Mouse (Mus musculus) layer of hippocampus, postnatal 14 days (tissue): Measurements from ENCODE around the gene Mpped1. TPM values are rescaled to one million over a fixed set of nuclear protein-coding genes. Genes with fewer than 3 reads are reported as not detected.
A peak's percentile ranks its signal among the peaks of the same experiment; 100 is the strongest.

Experiments
- DNase-seq, 2 experiments: peaks; one replicate each; pipeline ENCODE4 v3.0.0; 2021 to 2022; ENCODE audit warnings: low spot score in 2 of 2, mixed read lengths in 1 of 2
- total RNA-seq, 2 experiments: library from RNA; stranded (reverse); gene quantifications; 2 replicates each; pipeline ENCODE4 v1.2.3; 2021

The Mpped1 gene
- total RNA-seq, 2 experiments from 2014 or later: 127 to 142 TPM

- DNase-seq: no peak
Measured at GRCm38 (mm10) chr15:83877898-83878297, 98.6 kb downstream of the Mpped1 start.

GRCm38 (mm10) chr15:83879845-83880244 lies 100.6 kb downstream of the Mpped1 start:
- DNase-seq: no peak

- no peak for DNase-seq
Measured at GRCm38 (mm10) chr15:83883821-83884220, 104.6 kb downstream of the Mpped1 start.

GRCm38 (mm10) chr15:83884291-83884690 lies 105.0 kb downstream of the Mpped1 start:
- DNase-seq: peak; percentile 32 to 56

GRCm38 (mm10) chr15:83892871-83893270 lies 113.6 kb downstream of the Mpped1 start:
- no peak for DNase-seq

GRCm38 (mm10) chr15:83894261-83894660 lies 115.0 kb downstream of the Mpped1 start:
- no peak for DNase-seq

GRCm38 (mm10) chr15:83896011-83896410 lies 116.7 kb downstream of the Mpped1 start:
- DNase-seq: no peak

GRCm38 (mm10) chr15:83897286-83897685 lies 118.0 kb downstream of the Mpped1 start:
- peak; percentile 36 to 66 for DNase-seq

- DNase-seq: peak in 1 of 2 experiments; percentile 30
Measured at GRCm38 (mm10) chr15:83906472-83906871, 127.2 kb downstream of the Mpped1 start.

Other genes starting within 250 kb of the Mpped1 start
- gene Tspo, start 215.9 kb upstream of the Mpped1 start, total RNA-seq: 1 to 10 TPM; 2.2 to 4.0 TPM
- gene Mcat, start 215.7 kb upstream of the Mpped1 start, total RNA-seq: 10 to 100 TPM; 29.3 to 30.5 TPM
- gene Ttll12, start 184.3 kb upstream of the Mpped1 start, total RNA-seq: 10 to 100 TPM; 15.1 TPM
- gene Scube1, start 54.4 kb upstream of the Mpped1 start, total RNA-seq: 10 to 100 TPM; 19.2 to 21.7 TPM